Mouse (Mus musculus) naive thymus-derived CD4-positive, alpha-beta T cell, adult 2 months (primary cell): Measurements from ENCODE around the gene Cd79a.
"Not testable (repeated sequence)": the region's sequence is repeated elsewhere in the genome, so short reads cannot be mapped to it uniquely, and the experiment has no call there.

ENCODE experiments used
- DNase-seq: peaks from one replicate; pipeline ENCODE4 v3.0.0-alpha.2; 2011; ENCODE audit warnings: low read depth

Cd79a gene

DNA sequence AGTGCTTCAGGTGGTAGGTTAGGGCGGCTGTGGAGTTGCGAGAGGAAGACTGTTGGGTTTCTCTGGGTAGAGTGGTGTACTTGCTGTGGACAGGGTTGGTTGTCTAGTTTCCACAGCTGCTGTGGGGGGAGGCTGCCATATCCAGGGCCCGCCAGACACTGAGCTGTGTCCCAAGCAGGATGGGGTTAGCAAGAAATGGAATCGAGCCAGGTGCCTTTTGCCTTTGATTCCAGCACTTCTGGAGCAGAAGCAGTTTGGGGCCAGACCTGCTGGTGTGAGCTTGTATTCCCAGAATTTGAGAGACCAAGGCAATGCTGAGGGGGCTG, 10.9 kb upstream of the Cd79a start:
- DNase-seq = no peak

DNA sequence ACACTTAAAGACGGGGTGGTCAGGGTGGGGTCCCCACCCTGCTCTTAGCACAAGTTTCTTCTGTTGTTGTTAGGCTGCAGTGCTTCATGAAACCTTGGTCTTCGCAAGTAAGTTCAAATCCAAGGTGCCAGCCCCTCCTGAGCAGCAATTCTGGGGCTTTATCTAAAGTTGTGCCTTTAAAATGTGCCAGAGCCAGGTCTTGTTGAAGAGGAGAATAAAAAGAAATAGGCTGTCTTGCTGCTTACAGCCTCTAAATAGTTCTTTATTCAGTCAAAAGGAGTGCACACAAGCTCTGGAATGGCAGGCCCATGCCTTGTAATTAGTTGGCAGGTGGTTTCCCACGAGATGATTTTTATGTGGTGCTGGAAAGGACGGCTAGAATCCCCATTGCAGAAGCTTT, 10.1 kb upstream of the Cd79a start:
- DNase-seq = no peak

DNA sequence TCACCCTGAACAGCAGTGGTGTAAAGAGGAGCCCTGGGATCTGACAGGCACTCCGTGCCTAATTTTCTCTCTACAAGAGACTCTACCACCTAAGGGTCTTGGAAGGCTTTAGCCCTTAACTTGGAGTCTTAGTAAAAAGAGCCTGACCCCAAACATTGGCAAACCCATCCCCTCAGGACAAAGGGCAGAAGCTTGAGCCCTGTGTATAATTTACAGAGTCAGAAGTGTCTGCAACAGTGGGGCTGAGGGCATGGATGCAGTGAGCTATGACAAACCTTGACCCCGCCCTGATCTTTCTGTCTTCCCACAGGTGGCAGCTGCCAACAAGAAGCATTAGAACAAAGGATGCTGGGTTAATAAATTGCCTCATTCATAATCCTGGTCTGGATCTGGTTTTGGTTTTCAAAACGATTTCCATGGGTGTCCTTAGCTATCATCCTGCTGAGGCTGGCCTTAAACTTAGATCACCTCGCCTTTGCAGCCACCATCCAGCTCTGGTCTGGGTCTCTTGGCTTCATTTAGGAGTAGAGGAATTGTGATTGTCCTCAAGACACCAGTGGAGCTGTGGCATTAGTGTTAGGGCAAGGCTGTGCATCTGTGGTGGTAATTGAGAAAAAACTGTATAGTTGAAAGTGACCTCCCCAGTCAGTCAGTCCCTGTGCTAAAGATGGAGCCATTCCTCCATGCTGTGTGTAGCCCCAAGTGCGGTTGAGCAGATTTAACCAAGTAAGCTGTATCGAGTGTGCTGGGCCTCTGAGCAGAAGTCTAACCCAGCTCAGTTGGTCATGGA, 7.6 kb upstream of the Cd79a start:
- DNase-seq = no peak

DNA sequence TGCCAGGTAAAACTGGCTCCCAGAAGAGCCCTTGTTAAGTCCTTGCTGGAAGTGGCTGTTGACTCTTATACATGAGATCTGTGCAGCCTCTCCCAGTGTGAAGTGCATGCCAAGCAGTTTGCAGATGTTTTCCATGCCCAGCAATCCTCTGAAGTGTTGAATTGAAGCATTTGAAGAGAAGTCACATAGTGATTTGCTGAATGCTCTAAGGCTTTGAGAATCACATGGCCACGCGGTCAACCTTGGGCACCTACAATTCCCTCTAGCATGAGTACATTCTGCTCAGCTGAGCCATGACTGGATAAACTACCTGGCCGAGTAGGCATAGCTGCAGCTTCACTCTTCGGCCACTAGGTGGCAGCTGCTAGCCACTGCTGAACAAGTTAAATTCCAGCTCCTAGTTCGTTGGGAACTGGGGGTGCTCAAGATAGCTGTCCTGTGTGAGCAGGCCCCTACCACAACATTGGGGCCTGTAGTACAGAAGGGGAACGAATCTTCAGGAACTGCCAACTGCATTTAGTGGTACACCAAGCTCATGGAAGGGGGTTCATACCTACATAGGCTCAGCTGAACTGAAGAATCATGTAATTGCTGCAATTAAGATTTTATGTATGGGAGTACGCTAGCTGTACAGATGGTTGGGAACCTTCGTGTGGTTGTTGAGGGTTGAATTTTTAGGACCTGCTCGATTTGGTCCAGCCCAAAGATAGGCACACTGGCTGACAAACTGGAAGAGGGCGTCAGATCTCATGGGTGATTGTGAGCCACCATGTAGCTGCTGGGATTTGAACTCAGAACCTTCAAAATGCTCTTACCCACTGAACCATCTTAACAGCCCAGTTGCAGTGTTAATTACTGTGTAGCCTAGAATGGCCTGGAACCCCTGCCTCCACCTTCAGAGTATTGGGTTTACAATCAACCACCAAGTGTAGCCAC, 6.6 kb upstream of the Cd79a start:
- peak; percentile 90 for DNase-seq

DNA sequence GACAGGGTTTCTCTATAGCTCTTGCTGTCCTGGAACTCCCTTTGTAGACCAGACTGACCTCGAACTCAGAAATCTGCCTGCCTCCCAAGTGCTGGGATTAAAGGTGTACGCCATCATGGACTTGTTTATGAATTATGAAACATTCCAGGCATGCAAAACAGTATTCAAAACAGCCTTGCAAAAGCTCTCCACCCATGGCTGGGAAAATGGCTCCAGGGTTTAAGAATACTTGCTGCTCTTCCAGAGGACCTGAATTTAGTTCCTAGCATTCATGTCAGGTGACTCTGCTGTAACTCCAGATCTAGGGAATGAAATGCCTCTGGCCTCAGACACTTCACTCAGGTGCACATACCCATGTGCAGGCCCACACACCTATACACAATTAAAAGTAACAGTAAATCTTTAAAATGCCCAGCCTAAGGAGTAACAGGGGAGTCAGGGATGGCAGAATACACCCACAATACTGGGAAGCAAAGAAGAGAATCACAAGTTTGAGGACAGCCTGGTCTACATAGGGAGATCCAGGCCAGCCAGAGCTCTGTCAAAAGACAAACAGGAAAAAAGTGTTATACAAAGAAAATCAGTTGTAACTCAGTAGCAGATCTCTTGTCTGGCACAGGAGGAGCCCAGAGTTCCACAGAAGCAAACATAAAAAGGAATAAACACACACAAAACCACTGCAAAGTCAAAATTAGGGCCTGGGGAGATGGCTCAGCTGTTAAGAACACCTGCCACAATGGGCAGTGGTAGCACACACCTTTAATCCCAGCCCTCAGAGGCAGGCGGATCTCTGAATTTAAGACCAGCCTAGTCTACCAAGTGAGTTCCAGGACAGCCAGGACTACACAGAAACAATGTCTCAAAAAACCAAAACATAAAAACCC, 5.7 kb upstream of the Cd79a start:
- DNase-seq = no peak

DNA sequence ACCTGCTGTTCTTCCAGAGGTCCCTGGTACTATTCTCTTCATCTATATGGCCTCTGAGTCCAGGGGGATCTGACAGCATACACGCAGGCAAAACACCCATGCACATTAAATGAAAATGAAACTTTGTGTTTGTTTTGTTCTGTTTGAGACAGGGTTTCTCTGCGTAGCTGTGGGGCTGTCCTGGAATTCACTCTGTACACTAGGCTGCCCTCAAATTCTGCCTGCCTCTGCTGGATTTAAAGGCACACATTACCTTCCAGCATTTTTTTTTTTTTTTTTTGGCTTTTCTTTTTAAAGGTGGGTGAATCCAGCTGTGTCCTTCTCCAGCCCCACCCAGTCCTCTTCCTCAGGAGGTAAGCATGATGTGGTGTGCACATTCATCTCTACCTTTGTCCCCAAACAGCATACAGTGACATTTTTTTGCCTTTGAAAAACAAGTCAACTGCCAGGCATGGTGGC, 5.0 kb upstream of the Cd79a start:
- DNase-seq = no peak

DNA sequence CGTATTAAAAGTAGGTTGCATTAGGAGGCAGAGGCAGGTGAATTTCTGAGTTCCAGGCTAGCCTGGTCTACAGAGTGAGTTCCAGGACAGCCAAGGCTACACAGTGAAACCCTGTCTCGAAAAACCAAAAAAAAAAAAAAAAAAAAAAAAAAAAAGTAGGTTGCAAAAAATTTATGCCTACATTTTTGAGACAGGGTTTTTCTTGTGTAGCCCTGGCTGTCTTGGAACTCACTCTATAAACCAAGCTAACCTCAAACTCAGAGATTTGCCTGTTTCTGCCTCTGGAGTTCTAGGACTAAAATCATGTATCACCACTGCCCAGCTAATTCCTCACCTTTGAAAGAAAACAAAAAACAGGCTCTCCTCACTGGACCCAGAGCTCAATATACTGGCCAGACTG, 1.4 kb upstream of the Cd79a start:
- DNase-seq = not testable (repeated sequence)

DNA sequence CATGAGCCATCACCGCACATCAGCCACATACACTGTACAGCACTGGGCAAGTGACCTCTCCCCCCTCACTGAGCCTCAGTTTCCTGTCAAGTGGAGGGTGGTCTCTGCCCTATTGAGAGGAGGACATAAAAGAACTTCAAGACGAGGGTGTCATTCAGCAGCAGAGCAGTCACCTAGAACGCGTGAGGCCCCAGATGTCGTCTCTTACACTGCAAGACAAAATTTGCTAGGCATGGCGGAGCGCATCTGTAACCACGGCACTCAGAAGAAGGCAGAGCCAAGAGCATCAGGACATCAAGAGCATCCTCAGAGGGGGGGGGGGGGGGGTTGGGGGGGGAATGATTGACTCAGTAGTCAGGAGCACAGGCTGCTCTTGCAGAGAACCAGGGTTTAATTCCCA, 912 bp upstream of the Cd79a start:
- no peak for DNase-seq

DNA sequence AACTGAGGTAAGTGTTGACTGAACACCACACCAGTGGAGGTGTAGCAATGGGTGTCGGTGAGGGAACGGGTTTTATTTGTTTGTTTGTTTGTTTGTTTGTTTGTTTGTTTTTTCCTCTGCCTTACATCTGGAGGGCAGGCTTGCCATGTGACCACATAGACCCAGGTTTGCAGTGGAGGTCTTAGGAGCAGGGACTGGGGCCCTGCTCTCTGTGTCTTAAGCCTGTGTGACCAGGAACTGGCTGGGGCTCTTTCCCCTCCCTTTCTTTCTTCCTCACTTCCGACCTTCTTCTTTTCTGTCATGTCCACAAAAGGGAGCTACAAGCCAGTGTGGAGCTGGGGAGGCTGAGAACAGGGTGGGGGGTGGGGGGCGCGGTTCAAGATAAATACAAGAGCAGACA, 778 bp downstream of the Cd79a start:
- DNase-seq = no peak

DNA sequence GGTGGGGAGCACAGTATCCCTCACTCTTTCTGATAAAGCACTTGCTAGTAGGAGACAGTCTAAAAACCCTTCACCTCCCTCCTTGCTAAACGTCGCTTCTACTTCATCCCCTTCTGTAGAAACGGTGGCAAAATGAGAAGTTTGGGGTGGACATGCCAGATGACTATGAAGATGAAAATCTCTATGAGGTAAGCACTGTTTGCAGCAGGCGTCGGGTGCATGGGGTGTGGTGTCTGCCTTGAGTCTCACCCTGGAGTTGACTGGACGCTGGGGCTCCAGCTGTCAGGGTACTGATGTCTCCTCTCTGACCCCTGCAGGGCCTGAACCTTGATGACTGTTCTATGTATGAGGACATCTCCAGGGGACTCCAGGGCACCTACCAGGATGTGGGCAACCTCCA, 3.9 kb downstream of the Cd79a start:
- no peak for DNase-seq

DNA sequence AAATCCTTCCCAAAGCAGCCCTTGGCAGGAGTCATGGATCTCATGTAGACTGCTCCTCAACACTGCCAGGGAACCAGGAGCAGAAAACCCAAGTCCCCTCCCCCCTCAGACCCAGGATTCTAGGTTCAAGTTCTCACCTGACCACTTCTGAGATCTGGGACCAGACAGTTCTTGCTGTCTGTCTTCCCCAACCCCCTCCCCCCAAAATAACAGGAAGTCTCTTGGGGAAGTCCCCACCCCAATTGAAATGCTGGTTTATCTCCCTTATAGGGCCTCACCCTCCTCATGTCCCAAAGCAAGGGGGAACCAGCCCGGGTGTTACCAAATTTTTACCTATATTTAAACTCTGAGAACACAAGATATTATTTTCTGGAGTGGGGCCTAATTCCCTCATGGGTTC, 4.7 kb downstream of the Cd79a start:
- DNase-seq = peak; percentile 79

DNA sequence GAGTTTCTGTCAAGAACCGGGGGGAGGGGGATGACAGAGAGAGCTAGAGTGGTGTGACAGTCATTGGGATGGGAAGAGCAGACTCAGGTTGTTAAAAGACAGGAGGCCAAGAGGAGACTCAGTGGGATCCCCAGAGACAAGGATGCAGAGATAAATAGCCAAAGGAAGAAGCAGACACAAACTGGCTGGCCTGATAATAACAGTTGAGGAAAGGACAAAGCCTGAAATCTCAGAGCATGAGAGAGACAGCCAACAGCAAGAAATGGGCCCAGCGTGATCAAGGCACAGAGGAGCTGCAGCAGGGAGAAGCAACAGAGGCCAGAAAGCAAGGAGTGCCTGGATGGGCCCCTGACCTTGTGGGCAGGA, 5.1 kb downstream of the Cd79a start:
- DNase-seq = no peak

DNA sequence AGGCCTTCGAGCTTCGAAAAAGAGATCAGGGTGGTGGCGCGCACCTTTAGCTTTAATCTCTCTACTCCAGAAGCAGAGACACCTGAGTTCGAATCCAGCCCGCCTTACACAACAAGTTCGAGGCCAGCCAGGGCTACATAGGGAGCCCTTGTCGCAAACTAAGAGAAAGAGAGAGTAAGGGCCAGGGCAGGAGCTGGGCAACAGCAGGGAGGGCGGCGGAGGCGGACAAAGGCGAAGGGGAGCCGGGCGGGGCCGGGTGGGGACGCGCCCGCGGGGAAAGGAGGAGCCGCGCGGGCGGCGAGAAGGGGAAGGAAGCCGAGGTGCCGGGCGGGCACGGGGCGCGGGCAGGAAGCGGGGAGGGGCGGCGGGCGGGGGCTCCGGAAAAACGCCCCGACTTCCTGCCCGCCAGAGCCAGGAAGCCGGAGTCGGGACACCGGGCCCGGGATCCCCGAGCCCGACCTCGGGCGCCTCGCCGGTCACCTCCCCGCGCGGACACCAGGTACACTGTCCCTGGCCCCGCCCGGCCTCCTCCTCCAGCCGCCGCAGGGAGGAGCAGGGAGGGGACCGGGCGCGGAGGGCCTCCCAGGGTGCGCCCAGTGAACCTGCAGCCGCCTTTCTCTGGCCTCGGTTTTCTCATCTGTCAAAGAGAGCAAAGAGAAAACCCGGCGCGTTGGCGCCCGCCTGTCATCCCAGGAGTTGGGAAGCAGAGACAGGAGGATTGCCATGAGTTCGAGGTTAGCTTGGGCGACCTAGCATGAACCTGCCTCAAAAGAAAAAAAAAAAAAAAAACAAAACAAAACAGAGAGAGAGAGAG, 5.7 kb downstream of the Cd79a start, which contains the start of gene Arhgef1:
TSS of gene Arhgef1 (plus strand) at position 283 of the 814 bp plus-strand sequence.
- DNase-seq = peak; percentile 78

DNA sequence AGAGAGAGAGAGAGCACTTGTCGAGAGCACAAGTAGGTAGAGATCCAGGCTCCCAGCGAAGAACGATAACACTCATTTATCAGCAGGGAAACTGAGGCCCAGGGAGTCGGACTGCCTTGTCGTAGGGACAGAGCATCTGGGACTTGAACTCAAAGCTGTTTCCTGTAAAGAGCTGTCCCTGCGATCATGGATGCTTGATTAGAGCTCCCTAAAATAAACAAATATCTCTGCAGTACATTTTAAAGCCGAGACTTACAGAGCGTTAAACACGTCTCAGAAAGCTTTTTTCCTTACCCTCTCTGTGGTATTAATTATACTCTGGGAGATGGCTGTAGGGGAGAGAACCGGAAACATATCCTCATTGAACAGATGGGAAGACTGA, 6.3 kb downstream of the Cd79a start:
- DNase-seq = no peak

DNA sequence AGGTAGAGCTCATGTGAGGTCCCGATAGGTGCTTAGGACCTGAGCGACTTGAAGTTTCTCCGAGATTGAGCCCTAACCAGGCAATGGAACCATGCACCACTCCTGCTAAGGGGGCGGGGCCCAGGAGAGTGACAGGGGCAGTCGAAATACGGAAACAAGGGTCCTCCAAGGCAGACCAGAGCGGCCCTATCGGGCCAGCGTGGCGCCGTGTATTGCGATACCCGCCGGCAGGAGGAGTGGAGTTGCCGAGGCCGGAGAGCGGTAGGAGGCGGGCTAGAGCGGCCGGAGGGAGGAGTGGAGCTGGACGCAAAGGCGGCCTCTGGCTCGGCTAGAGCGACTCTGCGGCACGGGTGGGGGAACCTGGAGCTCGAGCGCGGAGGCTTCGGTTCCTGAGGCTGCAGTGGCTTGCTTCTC, 6.9 kb downstream of the Cd79a start:
- DNase-seq = peak; percentile 96

DNA sequence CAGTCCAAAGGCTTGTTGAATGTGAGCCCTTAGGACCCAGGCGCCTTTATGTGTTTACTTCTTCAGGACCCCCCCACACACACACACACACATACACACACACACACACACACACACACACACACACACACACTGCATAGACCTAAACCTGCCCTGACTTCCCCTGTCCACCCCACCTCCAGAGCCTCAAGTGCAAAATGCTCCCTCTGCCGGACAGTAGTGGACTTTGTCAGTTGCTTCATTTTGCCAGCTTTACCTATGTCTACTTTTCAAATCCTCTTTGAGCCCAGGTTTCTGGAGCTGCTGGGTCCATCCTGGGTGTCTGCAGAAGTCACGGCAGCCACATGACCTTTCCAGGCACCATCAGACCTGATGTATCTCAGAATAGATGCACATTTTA, 7.8 kb downstream of the Cd79a start:
- peak; percentile 77 for DNase-seq

DNA sequence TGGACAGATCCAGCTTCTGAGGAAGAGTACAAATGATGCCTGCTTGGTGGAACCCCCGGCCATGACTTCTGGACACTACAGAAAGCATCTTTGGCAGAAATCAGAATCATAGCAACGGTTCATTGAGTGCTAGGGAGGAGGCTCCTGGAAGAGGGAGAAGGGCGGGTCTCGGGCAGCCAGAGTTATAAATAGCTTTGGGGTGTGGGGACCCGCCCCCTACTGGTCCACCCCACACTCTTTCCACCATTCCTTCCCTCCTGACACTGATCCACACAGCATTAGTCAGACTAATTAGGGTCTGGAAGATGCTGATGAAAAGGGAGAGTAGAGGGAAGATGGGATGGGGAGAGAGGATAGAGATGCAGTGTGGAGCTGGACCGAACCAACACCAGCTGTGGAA, 9.4 kb downstream of the Cd79a start:
- no peak for DNase-seq

DNA sequence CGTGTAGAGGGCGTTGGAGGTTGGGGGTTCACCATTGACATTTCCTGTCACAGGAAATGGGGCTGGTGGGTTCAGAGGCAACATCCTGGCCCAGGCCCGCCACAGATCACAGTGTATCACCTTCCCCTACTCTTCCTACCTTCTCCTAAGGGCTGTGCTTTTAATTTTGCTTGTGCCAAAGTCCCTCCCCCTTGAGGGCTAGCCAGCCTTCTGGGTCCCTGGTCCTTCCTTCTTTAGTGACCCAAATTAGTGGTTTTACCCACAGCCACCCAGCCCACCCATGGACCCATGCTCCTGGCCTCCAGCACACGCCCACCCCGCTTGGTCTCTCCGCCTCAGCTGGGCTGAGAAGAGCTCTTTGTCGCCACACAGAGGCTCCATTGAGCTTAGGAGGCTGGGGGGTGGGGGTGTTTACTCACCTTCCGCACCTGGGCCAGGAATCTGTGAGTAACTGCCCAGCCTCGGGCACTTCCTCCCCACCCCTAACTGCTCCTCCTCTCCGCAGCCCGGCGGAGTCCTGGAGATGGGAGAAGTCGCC, 10.1 kb downstream of the Cd79a start:
- peak; percentile 88 for DNase-seq

DNA sequence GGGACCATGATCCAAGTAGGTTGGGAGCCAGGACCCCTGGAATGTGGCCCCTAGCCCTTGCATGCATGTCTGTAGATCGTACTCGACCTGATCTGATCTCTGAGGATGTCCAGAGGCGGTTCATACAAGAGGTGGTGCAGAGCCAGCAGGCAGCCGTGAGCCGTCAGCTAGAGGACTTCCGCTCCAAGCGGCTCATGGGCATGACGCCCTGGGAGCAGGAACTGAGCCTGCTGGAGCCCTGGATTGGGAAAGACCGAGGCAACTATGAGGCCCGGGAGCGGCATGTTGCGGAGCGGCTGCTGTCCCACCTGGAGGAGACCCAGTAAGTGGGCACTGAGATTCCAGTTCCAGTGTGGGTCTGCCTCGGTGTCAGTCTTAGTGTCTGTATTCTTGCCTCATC, 15.3 kb downstream of the Cd79a start:
- no peak for DNase-seq

DNA sequence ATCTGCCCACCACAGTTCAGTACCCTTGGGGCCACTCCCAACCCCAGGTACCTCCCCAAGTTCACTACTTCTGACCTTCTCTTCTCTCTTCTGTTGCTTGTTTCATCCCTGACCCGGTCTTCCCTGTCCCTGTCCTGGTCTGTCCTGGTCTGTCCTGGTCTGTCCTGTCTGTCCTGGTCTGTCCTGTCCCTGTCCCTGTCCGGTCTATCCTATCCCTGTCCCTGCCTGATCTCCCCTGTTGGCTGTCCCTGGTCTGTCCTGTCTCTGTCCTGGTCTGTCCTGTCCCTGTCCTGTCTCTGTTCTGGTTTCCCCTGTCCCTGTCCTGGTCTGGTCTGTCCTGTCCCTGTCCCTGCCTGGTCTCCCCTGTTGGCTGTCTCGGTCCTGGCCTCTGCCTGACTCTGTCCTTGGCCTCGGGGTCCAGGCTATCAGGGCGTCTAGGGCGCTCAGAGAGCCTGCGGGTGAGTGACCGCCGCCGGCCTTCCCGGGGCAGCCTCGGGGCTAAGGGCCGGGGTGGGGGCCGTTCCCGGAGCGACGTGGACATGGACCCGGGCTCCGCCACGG, 21.7 kb downstream of the Cd79a start:
- DNase-seq = no peak

DNA sequence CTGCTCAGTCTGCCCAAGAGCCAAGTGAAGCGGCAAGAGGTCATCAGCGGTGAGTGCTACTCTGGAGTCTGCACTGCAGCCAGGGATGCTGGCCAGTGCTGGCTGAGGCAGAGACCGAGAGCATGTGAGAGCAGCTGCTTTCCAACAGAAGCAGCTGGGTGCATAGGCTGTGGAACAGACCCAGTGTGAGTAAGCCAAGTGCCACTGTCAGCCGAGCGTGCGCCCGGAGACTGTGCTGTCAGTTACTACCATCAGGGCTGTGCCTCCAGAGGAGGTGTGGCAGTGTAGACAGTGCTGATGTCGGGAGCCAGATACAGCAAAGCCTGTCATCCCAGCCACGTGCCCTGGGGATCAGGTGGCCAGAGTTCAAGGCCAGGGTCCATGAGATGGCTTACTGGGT, 22.5 kb downstream of the Cd79a start:
- DNase-seq = peak; percentile 25
